Mouse (Mus musculus) liver, postnatal 0 days (tissue): ENCODE results near the gene Arhgap22.
A peak's percentile ranks its signal among the peaks of the same experiment; 100 is the strongest.

Source experiments
- CTCF ChIP-seq: sonication (generic); IDR thresholded peaks from 2 replicates; pipeline ENCODE4 v1.5.1; 2016; ENCODE audit warnings: antibody characterized with exemption, low read depth
- EP300 ChIP-seq: IDR thresholded peaks from 2 replicates; pipeline ENCODE4 v1.6.1; 2016; ENCODE audit warnings: antibody characterized with exemption, low read depth, mild to moderate bottlenecking

GRCm38 (mm10) chr14:33205280-33205965 lies 8.4 kb upstream of the Arhgap22 start:
- TF ChIP-seq EP300 (no peak), CTCF (peak; percentile 82)
